Mouse (Mus musculus) heart, postnatal 0 days (tissue): ENCODE data around the gene Sgk1. TPM values are rescaled to one million over a fixed set of nuclear protein-coding genes. Genes with fewer than 3 reads are reported as not detected.

ENCODE experiments used
- ATAC-seq: fragments of 200-750 bp; cut with Nextera tagmentation; 2 replicates; pipeline ENCODE4 v1.8.0; 2017; ENCODE audit warnings: low read depth, moderate number of reproducible peaks, moderate library complexity; ENCODE audit not compliant: insufficient read depth
- DNase-seq: peaks from one replicate; pipeline ENCODE4 v3.0.0-alpha.2; 2016; ENCODE audit warnings: low spot score
- H3K27ac ChIP-seq: fragments of 300-500 bp; sonication (generic); 2 replicates; pipeline ENCODE4 v1.5.1; 2014; ENCODE audit warnings: low read depth, mild to moderate bottlenecking
- H3K27me3 ChIP-seq: fragments of 300-500 bp; sonication (generic); 2 replicates; pipeline ENCODE4 v1.6.1; 2014; ENCODE audit warnings: low read length, mixed read lengths; ENCODE audit not compliant: control insufficient read depth, insufficient read depth
- H3K36me3 ChIP-seq: fragments of 300-500 bp; sonication (generic); replicated peaks from 2 replicates; pipeline ENCODE4 v1.6.1; 2014; ENCODE audit warnings: low read length, mixed read lengths; ENCODE audit not compliant: control insufficient read depth, insufficient read depth
- H3K4me1 ChIP-seq: fragments of 300-500 bp; sonication (generic); 2 replicates; pipeline ENCODE4 v1.6.1; 2014; ENCODE audit warnings: antibody characterized with exemption; ENCODE audit not compliant: control insufficient read depth, insufficient read depth
- H3K4me2 ChIP-seq: fragments of 300-500 bp; sonication (generic); 2 replicates; pipeline ENCODE4 v1.6.1; 2014; ENCODE audit warnings: low read depth, mild to moderate bottlenecking, low read length, moderate library complexity
- H3K4me3 ChIP-seq: fragments of 300-500 bp; sonication (generic); 2 replicates; pipeline ENCODE4 v1.5.1; 2014; ENCODE audit warnings: low read depth, low read length
- H3K9ac ChIP-seq: fragments of 300-500 bp; sonication (generic); replicated peaks from 2 replicates; pipeline ENCODE4 v1.6.1; 2014; ENCODE audit warnings: low read depth, low read length, mixed read lengths
- H3K9me3 ChIP-seq: fragments of 300-500 bp; sonication (generic); replicated peaks from 2 replicates; pipeline ENCODE4 v1.6.1; 2016; ENCODE audit warnings: low read length; ENCODE audit not compliant: control insufficient read depth
- CTCF ChIP-seq: IDR thresholded peaks from 2 replicates; pipeline ENCODE4 v1.5.1; 2016; ENCODE audit warnings: antibody characterized with exemption, control low read depth, low read depth
- EP300 ChIP-seq: IDR thresholded peaks from 2 replicates; pipeline ENCODE4 v1.6.1; 2016; ENCODE audit warnings: antibody characterized with exemption, low read depth
- WGBS: fragments of 180-500 bp; shearing (Covaris S2); extraction: QIAGEN DNeasy Blood & Tissue Kit; methylation state at CpG from one replicate; pipeline ENCODE4 v1.1.7; 2014; 5-methylcytosine and 5-hydroxymethylcytosine counted together
- polyA plus RNA-seq: library from polyadenylated mRNA; unstranded; fragments of >200 nt; fragmentation: Nextera tagmentation; extraction: Ambion mirVana; gene quantifications from 2 replicates; pipeline ENCODE4 v1.2.1, GENCODE M21; 2015
- total RNA-seq: library from RNA; depleted of rRNA; stranded (reverse); fragments of >200 nt; gene quantifications from 2 replicates; pipeline ENCODE4 v1.2.3, GENCODE M21; 2014; ENCODE audit warnings: low replicate concordance

The Sgk1 gene
- total and polyA plus RNA-seq, 2 experiments from 2014 or later = 35.8 to 134 TPM

- WGBS = 86% methylated on average over 6 of the region's 6 CpGs
- no peak for TF ChIP-seq EP300
- TF ChIP-seq CTCF = no peak
Measured at GRCm38 (mm10) chr10:21843326-21843725, 38.7 kb upstream of the Sgk1 start.

GRCm38 (mm10) chr10:21843861-21844260, 38.1 kb upstream of the Sgk1 start:
- H3K9me3 ChIP-seq = no peaks in the 10 kb centered on the region
- DNase-seq (no peak), ATAC-seq (no peak)
- 43% methylated on average over 8 of the region's 8 CpGs for WGBS
- H3K36me3 ChIP-seq = no peaks in the 10 kb centered on the region
- no peaks in the 10 kb centered on the region for H3K4me1 ChIP-seq
- H3K4me2 ChIP-seq = no peak overlapping the region
- H3K27ac ChIP-seq = no peak overlapping the region
- no peak overlapping the region for H3K4me3 ChIP-seq
- H3K9ac ChIP-seq = no peak overlapping the region
- TF ChIP-seq EP300 = no peak
- no peak for TF ChIP-seq CTCF
- H3K27me3 ChIP-seq = no peaks in the 10 kb centered on the region

More at GRCm38 (mm10) chr10:21843326-21843725, 38.7 kb upstream of the Sgk1 start:
- ATAC-seq (no peak), DNase-seq (no peak)
- Histone ChIP-seq H3K9ac (no peak overlapping the region), H3K4me2 (no peak overlapping the region), H3K4me3 (no peak overlapping the region), H3K36me3 (no peaks in the 10 kb centered on the region), H3K4me1 (no peaks in the 10 kb centered on the region), H3K9me3 (no peaks in the 10 kb centered on the region), H3K27me3 (no peaks in the 10 kb centered on the region), H3K27ac (no peak overlapping the region)

- Histone ChIP-seq H3K27me3 (no peaks in the 10 kb centered on the region), H3K36me3 (no peaks in the 10 kb centered on the region), H3K4me3 (no peak overlapping the region), H3K27ac (no peak overlapping the region), H3K9ac (no peak overlapping the region), H3K9me3 (no peaks in the 10 kb centered on the region), H3K4me2 (no peak overlapping the region), H3K4me1 (no peaks in the 10 kb centered on the region)
- ATAC-seq = no peak
- WGBS = 77% methylated on average over 7 of the region's 7 CpGs
- no peak for DNase-seq
- TF ChIP-seq EP300 (no peak), CTCF (no peak)
Measured at GRCm38 (mm10) chr10:21844391-21844790, 37.6 kb upstream of the Sgk1 start.

GRCm38 (mm10) chr10:21845601-21846282, 36.2 kb upstream of the Sgk1 start:
- no peaks in the 10 kb centered on the region for H3K27me3 ChIP-seq
- no peak overlapping the region for H3K9ac ChIP-seq
- no peak for DNase-seq
- TF ChIP-seq CTCF (no peak), EP300 (no peak)
- H3K4me1 ChIP-seq = no peaks in the 10 kb centered on the region
- H3K4me3 ChIP-seq = no peak overlapping the region
- no peak overlapping the region for H3K27ac ChIP-seq
- 86% methylated on average over 10 of the region's 10 CpGs for WGBS
- H3K4me2 ChIP-seq = no peak overlapping the region
- no peaks in the 10 kb centered on the region for H3K9me3 ChIP-seq
- no peaks in the 10 kb centered on the region for H3K36me3 ChIP-seq
- no peak for ATAC-seq

- TF ChIP-seq CTCF (no peak), EP300 (no peak)
- no peak overlapping the region for H3K4me3 ChIP-seq
- no peaks in the 10 kb centered on the region for H3K4me1 ChIP-seq
- DNase-seq (no peak), ATAC-seq (no peak)
- no peak overlapping the region for H3K27ac ChIP-seq
- no peaks in the 10 kb centered on the region for H3K9me3 ChIP-seq
- H3K9ac ChIP-seq = no peak overlapping the region
- H3K27me3 ChIP-seq = no peaks in the 10 kb centered on the region
- no peak overlapping the region for H3K4me2 ChIP-seq
- 89% methylated on average over 9 of the region's 9 CpGs for WGBS
- no peaks in the 10 kb centered on the region for H3K36me3 ChIP-seq
Measured at GRCm38 (mm10) chr10:21846366-21846765, 35.6 kb upstream of the Sgk1 start.
